Mouse (Mus musculus) ES-Bruce4 (cell line): ENCODE measurements around the gene Mlxipl.

Source experiments
- CTCF ChIP-seq: IDR thresholded peaks from one replicate; pipeline ENCODE4 v1.8.1; 2011; ENCODE audit warnings: low read depth, low read length
- EP300 ChIP-seq: IDR thresholded peaks from 2 replicates; pipeline ENCODE4 v1.6.1; 2011; ENCODE audit warnings: low read depth, low read length; ENCODE audit not compliant: insufficient read depth

GRCm38 (mm10) chr5:135166909-135167308 lies 77.2 kb downstream of the Mlxipl start:
- TF ChIP-seq CTCF (no peak), EP300 (no peak)
